Mouse (Mus musculus) stomach, adult 2 months (tissue): Measurements from ENCODE around the gene Gm21789. TPM values are rescaled to one million over a fixed set of nuclear protein-coding genes. Genes with fewer than 3 reads are reported as not detected.

Source experiments
- polyA plus RNA-seq: library from polyadenylated mRNA; depleted of rRNA; stranded (reverse); fragments of >200 nt; gene quantifications from 2 replicates; pipeline ENCODE4 v1.2.3, GENCODE M21; 2012; rRNA removed

Gene Gm21789
- not detected in 2 replicates for polyA plus RNA-seq

DNA sequence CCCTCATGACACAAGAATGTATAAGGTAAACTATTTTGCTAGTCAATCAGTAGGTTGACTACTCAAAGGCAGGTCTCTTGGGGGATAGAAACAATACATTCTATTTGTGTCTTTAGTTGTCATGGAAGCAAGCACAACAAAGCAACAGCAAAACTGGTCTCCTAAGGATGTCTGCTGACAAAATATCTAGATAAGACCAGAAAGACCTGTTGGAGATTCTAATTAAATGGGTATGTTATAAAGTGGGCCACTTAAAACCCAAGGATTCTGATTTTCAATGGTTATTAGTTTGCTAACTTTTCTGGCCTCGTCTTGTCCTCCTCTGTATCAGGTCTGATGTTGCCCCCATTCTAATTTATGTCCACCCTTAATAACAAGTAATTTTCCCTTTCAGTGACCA lies at the start of gene Gm21789:
TSS of gene Gm21789 (plus strand) at position 301 of the 400 bp plus-strand sequence.

DNA sequence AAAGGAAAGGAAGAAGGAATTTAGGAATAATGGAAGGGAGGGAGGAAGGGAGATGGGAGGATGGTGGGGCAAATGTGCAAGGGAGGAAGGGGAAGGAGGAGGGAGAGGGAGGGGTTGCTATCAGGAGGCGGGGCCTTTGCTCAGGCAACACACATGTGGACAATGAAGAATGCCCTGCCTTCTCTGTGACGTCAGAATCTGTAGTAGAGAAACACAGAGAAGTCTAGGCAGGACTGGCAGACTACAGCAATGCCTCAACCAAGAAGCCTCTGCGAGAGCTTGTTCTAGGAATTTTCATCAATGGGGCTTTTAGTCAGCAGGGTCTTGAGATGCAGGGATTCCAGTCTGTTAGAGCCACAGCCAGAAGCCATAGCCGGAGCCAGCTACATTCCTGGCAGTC lies 47.2 kb upstream of the Gm21789 start, which contains the start of gene Btbd35f30:
TSS of gene Btbd35f30 (plus strand) at position 301 of the 400 bp plus-strand sequence.

DNA sequence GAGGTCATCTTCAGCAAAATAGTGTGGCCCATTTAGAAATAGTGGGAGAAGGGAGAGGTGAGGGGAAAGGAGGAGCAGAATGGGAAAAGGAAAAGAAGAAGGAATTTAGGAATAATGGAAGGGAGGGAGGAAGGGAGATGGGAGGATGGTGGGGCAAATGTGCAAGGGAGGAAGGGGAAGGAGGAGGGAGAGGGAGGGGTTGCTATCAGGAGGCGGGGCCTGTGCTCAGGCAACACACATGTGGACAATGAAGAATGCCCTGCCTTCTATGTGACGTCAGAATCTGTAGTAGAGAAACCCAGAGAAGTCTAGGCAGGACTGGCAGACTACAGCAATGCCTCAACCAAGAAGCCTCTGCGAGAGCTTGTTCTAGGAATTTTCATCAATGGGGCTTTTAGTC lies 32.0 kb downstream of the Gm21789 start, which contains the start of gene Btbd35f5:
TSS of gene Btbd35f5 (plus strand) at position 301 of the 400 bp plus-strand sequence.

Other genes starting within 250 kb of the Gm21789 start
- gene Btbd35f21, start 215.7 kb upstream of the Gm21789 start, polyA plus RNA-seq = not detected in 2 replicates
- not detected in 2 replicates for gene Btbd35f30, start 47.1 kb upstream of the Gm21789 start, polyA plus RNA-seq
- gene Btbd35f5, start 32.1 kb downstream of the Gm21789 start, polyA plus RNA-seq = not detected in 2 replicates